Mouse (Mus musculus) testis, adult 2 months (tissue): ENCODE measurements around the gene Ddb1. TPM values are rescaled to one million over a fixed set of nuclear protein-coding genes. Genes with fewer than 3 reads are reported as not detected.
"Not testable (repeated sequence)": the region's sequence is repeated elsewhere in the genome, so short reads cannot be mapped to it uniquely, and the experiment has no call there.

Experiments used
- H3K27ac ChIP-seq: fragments of 200-500 bp; 2 replicates; pipeline ENCODE4 v1.5.1; 2012; ENCODE audit warnings: low read depth, low read length; ENCODE audit not compliant: control insufficient read depth, insufficient read depth
- H3K27me3 ChIP-seq: fragments of 200-500 bp; 2 replicates; pipeline ENCODE4 v1.6.1; 2012; ENCODE audit warnings: mild to moderate bottlenecking, low read length, moderate library complexity; ENCODE audit not compliant: control insufficient read depth, insufficient read depth
- H3K36me3 ChIP-seq: fragments of 200-500 bp; 2 replicates; pipeline ENCODE4 v1.6.1; 2012; ENCODE audit warnings: mild to moderate bottlenecking, low read length; ENCODE audit not compliant: control insufficient read depth, insufficient read depth
- H3K4me1 ChIP-seq: fragments of 200-500 bp; 2 replicates; pipeline ENCODE4 v1.6.1; 2012; ENCODE audit warnings: low read length; ENCODE audit not compliant: control insufficient read depth, insufficient read depth
- H3K4me3 ChIP-seq: fragments of 200-500 bp; 2 replicates; pipeline ENCODE4 v1.5.1; 2012; ENCODE audit warnings: low read depth, mild to moderate bottlenecking, low read length, moderate library complexity, mixed read lengths; ENCODE audit not compliant: control insufficient read depth
- CTCF ChIP-seq: fragments of 200-500 bp; IDR thresholded peaks from 2 replicates; pipeline ENCODE4 v1.5.1; 2012; ENCODE audit warnings: low read depth, mild to moderate bottlenecking, inconsistent platforms, low read length, moderate library complexity; ENCODE audit not compliant: control insufficient read depth, insufficient read depth, insufficient replicate concordance
- POLR2A ChIP-seq: fragments of 200-500 bp; IDR thresholded peaks from 2 replicates; pipeline ENCODE4 v1.6.1; 2012; ENCODE audit warnings: low read depth, mild to moderate bottlenecking, inconsistent platforms, low read length, moderate library complexity; ENCODE audit not compliant: control insufficient read depth
- polyA plus RNA-seq: library from polyadenylated mRNA; depleted of rRNA; stranded (reverse); fragments of >200 nt; gene quantifications from 2 replicates; pipeline ENCODE4 v1.2.3, GENCODE M21; 2012; rRNA removed

Ddb1 gene
- 91.2 and 95.5 TPM in 2 replicates for polyA plus RNA-seq

GRCm38 (mm10) chr19:10605293-10605900 lies at the start of gene Ddb1, which contains the start of gene Tkfc:
Gene Ddb1 (plus strand): TSS chr19:10605327.
Gene Tkfc (minus strand): TSS chr19:10605654.
- Histone ChIP-seq H3K4me1 (peaks cover 16% of the 10 kb centered on the region), H3K36me3 (peaks cover 9% of the 10 kb centered on the region), H3K27ac (peak within 1 kb of the TSS; percentile 96), H3K4me3 (peak within 1 kb of the TSS; percentile 100), H3K27me3 (no peaks in the 10 kb centered on the region)
- TF ChIP-seq CTCF (no peak; the same call in 1 of the 2 replicates), POLR2A (peak; percentile 99)

- Histone ChIP-seq H3K27ac (peak within 1 kb of the TSS; percentile 86), H3K4me3 (peak within 1 kb of the TSS; percentile 97), H3K27me3 (no peaks in the 10 kb centered on the region), H3K36me3 (no peaks in the 10 kb centered on the region; the same call in 1 of the 2 replicates), H3K4me1 (peaks cover 5% of the 10 kb centered on the region; the same call in 1 of the 2 replicates)
- peak; percentile 83 for TF ChIP-seq POLR2A
- no peak for TF ChIP-seq CTCF
Measured at GRCm38 (mm10) chr19:10555624-10556510, 49.3 kb upstream of the Ddb1 start, which contains the start of gene Tmem216. Gene Tmem216 (minus strand): TSS chr19:10556238.

GRCm38 (mm10) chr19:10557001-10557400 lies 48.1 kb upstream of the Ddb1 start:
- Histone ChIP-seq H3K27ac (no peak overlapping the region), H3K27me3 (no peaks in the 10 kb centered on the region), H3K36me3 (no peaks in the 10 kb centered on the region), H3K4me3 (no peak overlapping the region; the same call in 1 of the 2 replicates), H3K4me1 (peaks cover 5% of the 10 kb centered on the region; the same call in 1 of the 2 replicates)
- TF ChIP-seq POLR2A (no peak), CTCF (no peak)

- H3K36me3 ChIP-seq: no peaks in the 10 kb centered on the region
- H3K27me3 ChIP-seq: no peaks in the 10 kb centered on the region
- no peak overlapping the region for H3K4me3 ChIP-seq
- no peak overlapping the region for H3K27ac ChIP-seq
- H3K4me1 ChIP-seq: peaks cover 5% of the 10 kb centered on the region; the same call in 1 of the 2 replicates
- TF ChIP-seq POLR2A (no peak), CTCF (no peak)
Measured at GRCm38 (mm10) chr19:10557430-10557829, 47.7 kb upstream of the Ddb1 start.

GRCm38 (mm10) chr19:10557837-10558375 lies 47.2 kb upstream of the Ddb1 start:
- not testable (repeated sequence) for H3K27ac ChIP-seq, H3K27me3 ChIP-seq, H3K4me1 ChIP-seq, H3K36me3 ChIP-seq, H3K4me3 ChIP-seq

GRCm38 (mm10) chr19:10560108-10560507 lies 45.0 kb upstream of the Ddb1 start:
- H3K27ac ChIP-seq: no peak overlapping the region
- no peaks in the 10 kb centered on the region for H3K27me3 ChIP-seq
- no peak overlapping the region for H3K4me3 ChIP-seq
- H3K36me3 ChIP-seq: no peaks in the 10 kb centered on the region
- H3K4me1 ChIP-seq: peaks cover 5% of the 10 kb centered on the region; the same call in 1 of the 2 replicates
- TF ChIP-seq POLR2A: no peak
- TF ChIP-seq CTCF: no peak
